Mouse (Mus musculus): ENCODE measurements around the gene Xpo4. TPM values are rescaled to one million over a fixed set of nuclear protein-coding genes. Genes with fewer than 3 reads are reported as not detected.
A peak's percentile ranks its signal among the peaks of the same experiment; 100 is the strongest.

The Xpo4 gene
- polyA plus RNA-seq, 1 experiment from 2014 or later = 23.4 TPM

DNA sequence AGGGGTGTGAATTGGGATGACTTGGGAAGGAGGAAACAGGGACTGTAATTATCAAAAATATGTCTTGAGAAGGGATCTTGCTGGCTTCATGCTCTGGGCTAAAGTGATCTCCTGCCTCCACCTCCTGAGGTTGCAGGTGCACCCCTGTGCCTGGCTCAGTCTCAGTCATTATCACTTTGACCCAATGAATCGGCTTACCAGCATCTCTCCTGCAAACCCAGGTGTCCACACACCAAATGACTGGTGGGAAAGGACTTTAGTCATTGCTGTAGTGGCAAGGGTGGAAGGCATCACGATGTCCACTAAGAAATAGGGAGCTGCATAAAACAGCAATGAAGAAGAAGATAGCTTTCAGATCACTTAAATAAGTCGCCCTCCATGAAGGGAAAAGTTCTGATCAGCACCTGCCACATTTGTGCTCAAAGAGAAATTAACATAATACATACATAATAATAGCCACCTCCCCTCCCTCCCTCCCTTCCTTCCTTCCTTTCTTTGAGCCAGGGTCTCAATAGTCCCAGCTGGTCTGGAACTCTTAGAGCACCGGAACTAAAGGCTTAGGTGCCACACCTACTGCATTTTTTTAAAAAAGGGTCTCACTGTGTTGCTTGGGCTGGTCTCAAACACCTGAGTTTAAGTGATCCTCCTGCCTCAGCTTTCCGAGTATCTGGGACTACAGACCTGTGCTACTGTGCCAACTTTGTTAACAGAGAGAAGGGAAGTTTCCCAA is 135.3 kb downstream of the Xpo4 start:
- 0 out of 2 replicates have a peak overlapping the region, but pooled peaks have one; percentile 17 for H3K4me2 ChIP-seq (replicated peaks)
- no peaks in the 10 kb centered on the region for H3K36me3 ChIP-seq
- no peak overlapping the region for H3K27ac ChIP-seq
- peaks cover 19% of the 10 kb centered on the region for H3K4me1 ChIP-seq (replicated peaks)
- ATAC-seq = no peak
- H3K27me3 ChIP-seq (replicated peaks) = 0 out of 2 replicates have a peak, but pooled peaks cover 3% of the 10 kb centered on the region
- H3K9me3 ChIP-seq = no peaks in the 10 kb centered on the region
- H3K4me3 ChIP-seq (replicated peaks) = no peak overlapping the region
- 72% methylated on average over 5 of the region's 5 CpGs for WGBS
- no peak overlapping the region for H3K9ac ChIP-seq

DNA sequence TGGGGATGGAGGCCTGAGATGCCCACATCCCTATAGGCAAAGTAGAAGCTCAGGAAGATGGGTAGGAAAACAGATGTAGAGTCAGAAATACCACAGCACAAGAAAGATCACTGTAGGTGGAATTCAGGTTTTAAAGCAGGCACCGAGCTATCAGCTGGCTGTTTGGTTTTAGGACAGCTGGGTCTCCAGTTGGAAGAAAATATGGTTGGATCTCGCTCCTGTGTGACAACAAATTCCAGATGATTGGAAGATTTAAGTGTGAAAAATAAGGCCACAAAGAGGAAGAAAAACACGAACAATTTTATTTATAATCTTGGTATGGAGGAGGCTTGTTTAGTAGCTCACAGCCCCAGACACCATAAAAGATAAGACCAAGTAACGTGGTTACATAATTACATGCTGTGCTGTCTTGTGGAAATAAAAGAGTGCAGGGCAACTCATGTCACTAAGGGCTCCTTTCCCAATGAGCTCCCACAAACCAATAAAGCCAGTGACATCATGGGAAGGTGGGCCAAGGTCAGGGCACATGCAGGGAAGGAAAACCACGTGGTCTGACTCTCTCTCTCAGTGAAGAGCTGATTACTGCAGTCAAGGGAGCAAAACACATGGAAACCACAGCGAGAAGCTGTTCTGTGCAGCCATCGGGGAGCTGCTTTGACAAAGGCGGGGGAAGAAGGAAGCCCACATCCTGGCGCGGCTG is 136.0 kb downstream of the Xpo4 start:
- no peak overlapping the region for H3K9ac ChIP-seq
- H3K36me3 ChIP-seq = no peaks in the 10 kb centered on the region
- peak; percentile 14 for ATAC-seq
- no peak overlapping the region for H3K4me3 ChIP-seq (replicated peaks)
- peaks cover 12% of the 10 kb centered on the region for H3K4me1 ChIP-seq (replicated peaks)
- 0 out of 2 replicates have a peak, but pooled peaks cover 3% of the 10 kb centered on the region for H3K27me3 ChIP-seq (replicated peaks)
- H3K27ac ChIP-seq = no peak overlapping the region
- 0 out of 2 replicates have a peak overlapping the region, but pooled peaks have one; percentile 17 for H3K4me2 ChIP-seq (replicated peaks)
- WGBS = 47% methylated on average over 10 of the region's 10 CpGs
- H3K9me3 ChIP-seq = no peaks in the 10 kb centered on the region

DNA sequence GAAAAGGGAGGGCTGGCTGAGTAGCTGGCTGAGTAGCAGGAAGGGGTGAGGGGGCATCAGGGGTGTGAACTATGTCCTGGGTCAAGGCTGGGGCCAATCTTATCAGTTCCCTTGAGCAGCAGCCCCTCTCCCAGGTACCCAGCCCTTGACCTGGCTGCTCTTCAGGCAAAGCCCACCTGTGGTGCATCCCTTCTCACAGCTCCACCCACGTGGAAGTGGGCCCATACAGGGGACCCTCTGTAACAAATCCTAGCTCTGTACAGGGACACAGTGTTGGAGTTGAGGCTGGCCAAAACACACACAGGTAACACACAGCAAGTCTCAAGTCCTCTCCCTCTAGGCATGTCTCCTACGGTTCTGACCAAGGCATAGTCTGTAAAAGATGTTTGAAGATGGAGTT is 137.6 kb downstream of the Xpo4 start:
- Histone ChIP-seq H3K27me3 (replicated peaks) (no peaks in the 10 kb centered on the region), H3K27ac (no peak overlapping the region), H3K9me3 (no peaks in the 10 kb centered on the region), H3K9ac (no peak overlapping the region), H3K36me3 (no peaks in the 10 kb centered on the region), H3K4me2 (replicated peaks) (no peak overlapping the region), H3K4me3 (replicated peaks) (no peak overlapping the region), H3K4me1 (replicated peaks) (peaks cover 7% of the 10 kb centered on the region)
- no peak for ATAC-seq
- 45% methylated on average over 2 of the region's 2 CpGs for WGBS

Other genes starting within 250 kb of the Xpo4 start
- 9.4 and 11.9 TPM in 2 replicates for gene Ift88, start 241.4 kb downstream of the Xpo4 start, polyA plus RNA-seq (2015; fragmentation: Nextera tagmentation; extraction: Ambion mirVana)
- 7.3 and 7.4 TPM in 2 replicates for gene Il17d, start 140.7 kb downstream of the Xpo4 start, polyA plus RNA-seq (2015; fragmentation: Nextera tagmentation; extraction: Ambion mirVana)
- 95.5 and 97.4 TPM in 2 replicates for gene Eef1akmt1, start 93.8 kb downstream of the Xpo4 start, polyA plus RNA-seq (2015; fragmentation: Nextera tagmentation; extraction: Ambion mirVana)
- 0.05 TPM in 1 of 2 replicates, not detected in the other for gene Gm49361, start 80.7 kb upstream of the Xpo4 start, polyA plus RNA-seq (2015; fragmentation: Nextera tagmentation; extraction: Ambion mirVana)
- 16.2 and 16.9 TPM in 2 replicates for gene Lats2, start 93.0 kb upstream of the Xpo4 start, polyA plus RNA-seq (2015; fragmentation: Nextera tagmentation; extraction: Ambion mirVana)
- gene Sap18, start 132.8 kb upstream of the Xpo4 start, polyA plus RNA-seq (2015; fragmentation: Nextera tagmentation; extraction: Ambion mirVana) = 18.2 and 22.3 TPM in 2 replicates
- gene Ska3, start 160.8 kb upstream of the Xpo4 start, polyA plus RNA-seq (2015; fragmentation: Nextera tagmentation; extraction: Ambion mirVana) = 27.2 and 30.8 TPM in 2 replicates
- gene Mrpl57, start 160.8 kb upstream of the Xpo4 start, polyA plus RNA-seq (2015; fragmentation: Nextera tagmentation; extraction: Ambion mirVana) = 177 and 197 TPM in 2 replicates
- gene Zdhhc20, start 224.8 kb upstream of the Xpo4 start, polyA plus RNA-seq (2015; fragmentation: Nextera tagmentation; extraction: Ambion mirVana) = 55.3 and 61.6 TPM in 2 replicates